Mouse (Mus musculus) megakaryocyte, adult 5-6 weeks (primary cell): ENCODE measurements at regions not wholly inside any gene's neighbourhood (a gene's known extent, or its start where the extent isn't known, plus 50 kb on each side); places are given as distances from the start of the nearest gene placed in this dataset.

Experiments
- ATAC-seq: 2 replicates; pipeline ENCODE4 v1.8.0; 2016; ENCODE audit warnings: mild to moderate bottlenecking, inconsistent platforms; ENCODE audit not compliant: poor library complexity, severe bottlenecking

GRCm38 (mm10) chr16:76837450-76837849 lies 176.1 kb upstream of the Usp25 start:
- no peak for ATAC-seq

DNA sequence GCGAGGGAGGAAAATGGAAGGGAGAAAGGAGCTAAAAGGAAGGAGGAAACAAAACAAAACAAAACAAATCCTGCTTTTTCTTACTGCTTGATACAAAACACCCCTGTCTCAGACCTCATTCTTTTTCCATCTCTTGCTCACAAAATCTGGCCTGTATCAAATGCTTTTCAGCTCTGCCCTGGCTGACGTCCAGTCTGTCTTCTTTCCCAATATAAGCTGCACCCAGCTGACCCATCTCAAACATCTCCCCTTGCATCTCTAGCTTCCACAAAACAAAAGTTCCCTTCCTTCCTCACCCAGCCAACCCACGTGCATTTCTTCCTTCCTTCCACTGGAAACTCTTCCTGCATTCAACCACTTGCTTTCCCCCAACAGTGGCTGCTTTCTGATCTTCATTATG lies 183.1 kb upstream of the Usp25 start:
- ATAC-seq, result no peak

DNA sequence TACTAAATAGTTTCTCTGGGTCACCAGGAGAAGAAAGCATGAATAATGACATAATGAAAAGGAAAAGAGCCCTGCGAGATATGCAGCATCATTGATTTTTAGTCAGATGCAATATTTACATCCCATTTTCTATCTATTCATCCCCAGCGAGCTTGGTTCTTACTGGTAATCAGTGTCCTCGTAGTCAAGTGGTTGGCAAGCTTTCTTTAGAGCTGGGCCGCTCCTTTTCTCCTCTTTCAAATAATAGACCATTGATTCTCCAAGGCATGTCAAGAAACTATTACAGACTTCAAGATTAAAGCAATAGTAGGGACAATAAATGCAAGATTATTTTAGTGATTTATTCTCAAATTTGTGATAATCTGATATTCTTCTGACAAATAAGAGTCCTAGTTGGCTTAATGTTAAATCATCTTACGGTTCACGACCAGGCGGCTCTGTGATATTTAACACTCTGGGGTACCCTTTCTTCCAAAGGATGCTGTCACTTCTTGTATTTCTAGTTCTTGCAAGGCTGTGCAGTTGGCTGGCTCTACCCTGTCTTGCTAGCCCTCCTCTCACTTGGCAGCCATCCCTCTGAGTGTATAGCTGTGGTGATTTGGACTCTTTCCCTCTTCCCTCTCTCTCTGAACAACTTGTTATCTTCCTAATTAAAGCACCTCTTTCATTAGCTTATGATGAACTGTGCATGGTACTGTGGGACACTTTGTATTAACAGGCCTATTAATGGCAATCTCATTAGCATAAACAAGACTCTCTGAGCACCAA lies 185.6 kb upstream of the Usp25 start:
- no peak for ATAC-seq

DNA sequence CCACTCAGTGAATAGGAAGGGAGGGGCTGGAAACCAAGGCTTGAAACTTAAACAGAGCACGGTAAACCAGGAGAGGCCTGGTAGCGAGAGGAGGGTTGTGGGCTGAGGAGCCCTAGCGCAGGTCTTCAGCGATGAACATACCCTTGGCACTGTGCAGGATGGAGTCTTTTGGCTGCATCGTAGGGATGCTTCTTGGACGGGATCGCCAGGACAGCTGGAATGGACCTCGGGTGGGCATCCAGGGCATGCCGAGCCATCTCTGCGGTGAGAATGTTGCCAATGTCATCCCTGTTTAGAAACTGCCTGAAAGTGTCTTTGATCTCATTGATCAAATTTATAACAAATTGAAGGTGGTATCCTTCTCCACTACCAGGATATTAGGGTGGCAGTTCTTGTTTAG lies 192.2 kb upstream of the Usp25 start:
- ATAC-seq, result no peak

- ATAC-seq, result no peak
These were observed 197.2 kb upstream of the Usp25 start for GRCm38 (mm10) chr16:76816056-76816885.

DNA sequence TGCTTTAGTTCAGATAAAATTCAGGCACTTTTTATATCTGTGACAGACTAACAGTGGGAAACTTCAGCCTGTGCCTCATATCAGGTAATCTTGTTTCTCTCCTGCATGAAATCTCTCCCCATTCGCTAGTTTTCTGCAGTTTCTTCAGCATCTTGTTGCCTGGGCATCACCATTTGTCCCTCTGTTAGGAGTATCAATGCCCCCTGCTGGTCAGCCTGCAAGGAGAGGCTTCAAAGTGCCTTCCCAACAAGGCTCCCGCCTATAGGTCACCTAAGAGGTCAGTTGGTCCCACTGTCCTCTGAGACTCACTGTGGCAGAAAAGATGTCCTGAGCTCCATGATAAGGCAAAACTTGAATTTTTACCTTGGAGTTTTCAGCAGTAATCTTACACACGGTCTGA lies 209.8 kb upstream of the Usp25 start:
- peak; percentile 30; the same call in 1 of the 2 replicates for ATAC-seq

- peak; percentile 96 for ATAC-seq
These were observed 226.9 kb upstream of the Usp25 start for GRCm38 (mm10) chr16:76786405-76787155.

DNA sequence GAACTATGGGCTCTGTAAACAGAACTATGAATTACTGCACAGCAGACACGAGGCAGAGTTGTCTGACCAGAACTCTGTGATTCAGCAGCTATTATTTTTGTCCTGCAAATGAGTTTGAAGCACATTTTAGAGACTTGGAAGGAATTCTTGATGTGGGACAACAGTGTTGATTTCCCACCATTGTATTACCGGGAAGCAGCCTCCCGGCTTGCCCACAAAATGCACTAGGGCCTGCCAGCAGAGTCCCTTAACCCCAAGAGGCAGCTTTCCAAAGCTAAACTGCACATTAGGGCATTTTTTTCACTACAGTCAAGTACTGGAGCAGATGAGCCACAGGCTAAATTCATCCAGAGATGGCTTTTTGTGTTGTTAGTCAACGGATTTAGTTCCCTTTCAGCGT lies 230.8 kb upstream of the Usp25 start:
- ATAC-seq, result no peak

DNA sequence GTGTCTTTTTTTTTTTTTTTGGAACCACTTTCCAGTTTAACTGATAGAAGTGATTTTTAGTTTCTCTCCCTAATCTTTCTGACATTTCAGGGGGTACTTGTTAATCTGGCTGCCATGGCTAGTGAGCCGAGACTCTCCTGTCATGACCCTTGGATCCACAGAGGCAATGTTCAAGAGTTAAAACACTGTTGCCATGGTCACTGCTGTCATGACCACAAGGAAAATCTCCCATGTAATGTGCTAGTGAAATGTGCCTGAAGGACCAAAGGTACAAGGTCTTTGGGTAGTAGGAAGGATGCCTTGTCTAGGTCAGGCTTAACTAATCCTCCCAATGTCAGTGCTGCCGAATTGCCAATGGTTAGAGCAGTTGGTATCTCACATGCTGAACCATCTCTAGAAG lies 237.7 kb upstream of the Usp25 start:
- ATAC-seq, result no peak

DNA sequence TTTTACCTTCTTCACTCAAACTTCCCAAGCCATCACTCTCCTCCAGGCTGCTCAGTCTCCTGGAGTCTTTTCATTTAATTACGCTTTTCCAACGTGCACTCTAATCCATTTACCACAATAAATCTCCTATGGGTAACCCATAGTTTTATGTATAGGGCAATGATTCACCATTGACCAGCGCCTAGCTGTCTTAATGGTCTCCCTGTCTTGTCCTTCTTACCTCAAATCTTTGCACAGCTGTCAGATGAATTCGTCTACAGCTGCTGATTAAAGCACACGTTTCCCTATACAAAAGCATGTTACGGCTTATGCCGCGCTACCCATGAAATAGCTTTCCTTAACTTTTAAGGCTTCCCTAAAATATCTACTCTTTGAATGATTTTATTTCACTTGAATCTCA lies 239.5 kb upstream of the Usp25 start:
- no peak for ATAC-seq

DNA sequence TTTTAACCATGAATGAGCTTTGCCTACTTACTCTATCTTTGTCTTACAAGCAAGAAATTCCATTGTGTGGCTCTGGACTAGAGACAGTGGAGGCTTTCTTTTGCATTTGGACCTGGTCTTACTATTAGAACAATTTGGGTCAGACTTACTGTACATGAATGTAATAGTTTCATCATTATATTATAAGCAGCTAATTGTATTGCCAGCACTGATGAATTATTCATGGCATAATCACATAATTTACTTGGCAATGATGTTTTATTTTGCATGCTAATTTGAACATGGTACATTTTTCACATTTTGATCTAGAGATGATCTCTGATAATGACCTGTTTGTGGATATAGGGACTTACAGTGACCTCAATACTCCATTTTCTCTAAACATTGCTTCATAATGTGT lies 240.0 kb upstream of the Usp25 start:
- ATAC-seq, result no peak

- ATAC-seq, result peak; percentile 66
These were observed 244.9 kb upstream of the Usp25 start for GRCm38 (mm10) chr16:76768607-76769006.

DNA sequence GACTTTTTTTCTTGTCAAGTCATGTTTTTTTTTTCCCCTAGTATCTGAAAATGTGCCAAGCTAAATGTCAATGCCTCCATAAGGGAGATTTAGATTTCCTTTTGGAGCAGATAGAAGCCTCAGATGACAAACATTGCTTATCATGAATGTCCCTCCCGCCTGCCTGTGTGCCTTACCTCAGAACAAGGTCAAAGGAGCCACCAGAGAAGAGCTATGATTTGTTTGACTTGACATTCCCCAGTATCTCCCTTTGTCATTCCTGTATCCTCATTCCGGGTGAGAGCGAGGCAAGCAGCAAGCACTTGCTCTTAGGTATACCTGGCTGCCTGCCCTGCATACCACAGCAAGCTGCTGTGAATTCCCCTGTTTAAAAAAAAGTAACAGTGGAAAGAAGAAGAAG lies 246.9 kb upstream of the Usp25 start:
- no peak for ATAC-seq

- no peak for ATAC-seq
These were observed 248.0 kb upstream of the Usp25 start for GRCm38 (mm10) chr16:76765536-76765935.

DNA sequence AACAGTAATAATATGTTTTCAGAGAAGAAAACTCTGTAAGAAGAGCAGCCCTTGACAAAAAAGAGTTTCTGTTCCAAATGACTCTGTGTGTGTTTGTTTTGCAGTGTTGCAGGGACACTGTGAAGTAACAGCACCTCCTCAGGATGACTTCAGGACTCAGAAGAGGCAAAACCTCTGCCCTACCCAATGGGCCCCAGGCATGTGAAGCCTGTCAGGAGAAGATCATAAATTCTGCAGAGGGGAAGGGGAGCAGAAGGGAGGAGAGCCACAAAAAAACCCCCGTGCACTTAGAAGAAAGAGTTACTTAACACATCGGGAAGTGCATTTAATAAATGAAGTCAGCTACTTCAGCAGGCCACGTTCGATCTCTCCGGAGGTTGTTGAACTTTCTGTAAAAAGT lies 248.5 kb upstream of the Usp25 start:
- no peak for ATAC-seq

DNA sequence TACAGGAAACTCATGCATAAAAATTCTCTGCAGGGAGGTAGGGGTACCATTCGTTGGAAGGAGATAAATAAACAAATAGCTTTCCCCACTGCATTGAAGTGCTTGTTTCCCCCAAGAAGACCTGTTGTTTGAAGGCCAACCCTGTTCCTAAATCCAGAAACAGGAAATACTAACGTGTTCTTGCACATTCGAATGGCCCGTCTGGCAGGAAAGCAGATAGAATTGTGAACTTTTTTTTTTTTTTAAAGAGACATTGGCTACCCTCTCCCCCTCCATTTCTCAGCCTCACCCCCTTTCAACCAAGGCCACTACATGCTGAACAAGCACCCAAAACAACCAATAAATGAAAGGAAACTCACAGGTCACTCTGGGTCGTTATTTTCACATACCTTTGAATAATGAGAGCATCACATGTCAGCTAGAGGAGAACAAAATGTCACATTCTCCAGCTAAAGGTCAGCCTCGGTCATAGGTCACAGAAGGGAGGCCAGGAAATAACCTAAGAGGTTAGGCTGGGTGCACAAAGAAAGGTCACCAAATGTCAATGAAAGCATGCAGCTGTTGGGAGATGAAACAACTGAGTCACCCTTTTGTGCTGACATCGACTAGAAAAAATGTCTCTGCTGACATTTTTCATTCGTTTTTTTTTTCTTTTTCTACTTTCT lies 250.8 kb upstream of the Usp25 start:
- no peak for ATAC-seq

GRCm38 (mm10) chr16:76761848-76762247 lies 251.7 kb upstream of the Usp25 start:
- no peak for ATAC-seq

- ATAC-seq, result no peak
These were observed 252.5 kb upstream of the Usp25 start for GRCm38 (mm10) chr16:76761004-76761403.

DNA sequence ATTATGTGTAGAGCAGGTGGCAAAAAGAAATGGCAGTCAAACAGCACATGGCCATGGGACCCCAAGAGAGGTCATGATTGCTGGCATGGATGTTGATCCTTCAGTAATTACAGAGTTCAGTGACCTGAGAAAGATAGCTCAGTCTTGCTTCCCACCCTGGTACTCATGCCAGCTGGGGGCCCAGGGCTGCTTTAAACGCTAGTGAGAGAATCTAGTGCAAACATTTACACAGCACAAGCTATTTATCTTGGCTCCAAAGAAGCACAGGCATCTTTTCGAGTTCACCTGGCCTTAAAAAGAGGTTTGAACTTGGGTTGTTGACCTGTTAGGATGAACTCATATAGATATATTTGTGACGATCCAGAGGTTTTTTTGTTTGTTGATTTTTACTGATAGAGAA lies 258.6 kb upstream of the Usp25 start:
- no peak for ATAC-seq

DNA sequence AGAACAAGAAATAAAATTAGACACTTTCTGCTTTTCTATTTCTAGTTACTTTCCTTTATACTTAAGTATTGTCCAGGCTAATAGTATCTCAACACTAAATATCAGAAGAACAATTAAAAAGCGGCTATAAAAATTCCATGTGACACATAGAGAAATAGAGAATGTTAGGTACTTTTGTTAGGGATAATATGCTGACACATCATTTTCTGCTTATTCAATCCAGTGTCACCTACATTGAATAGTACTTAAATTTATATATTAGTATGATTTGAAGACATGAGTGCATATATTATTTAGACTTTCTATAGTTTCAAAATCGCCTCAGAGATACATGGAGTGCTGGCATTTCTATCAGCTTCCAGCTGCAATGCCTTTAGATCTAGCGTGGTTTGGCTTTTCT lies 267.1 kb upstream of the Usp25 start:
- no peak for ATAC-seq

DNA sequence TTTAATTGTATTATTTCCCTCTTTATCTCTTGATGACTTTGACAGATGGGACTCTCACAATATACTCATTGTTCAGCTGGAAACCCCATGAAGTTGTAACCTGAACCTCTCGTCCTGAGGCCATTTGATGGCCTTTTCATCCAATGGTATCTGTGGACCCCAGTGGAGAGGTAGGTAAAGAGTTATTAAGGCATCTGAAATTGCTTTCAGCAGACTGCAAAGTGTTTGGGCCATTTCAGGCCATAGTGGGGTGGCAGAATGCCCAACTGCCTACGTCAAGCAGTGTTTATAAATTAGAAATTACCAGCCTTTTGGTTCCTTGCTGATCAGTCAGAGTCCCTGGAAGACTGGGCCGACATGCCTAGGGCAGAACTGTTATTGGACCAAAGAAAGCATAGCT lies 272.4 kb upstream of the Usp25 start:
- ATAC-seq, result no peak
